Mouse (Mus musculus): ENCODE data around the gene Dab1.

Gene Dab1

GRCm38 (mm10) chr4:104746500-104746899, 1127.3 kb downstream of the Dab1 start:
- DNase-seq (ENCODE audit: low spot score), result no peak

- no peak for DNase-seq (ENCODE audit: low spot score)
These were observed 1134.9 kb downstream of the Dab1 start for GRCm38 (mm10) chr4:104754090-104754489.

GRCm38 (mm10) chr4:104760878-104761624, 1141.9 kb downstream of the Dab1 start:
- DNase-seq (ENCODE audit: low spot score), result no peak

GRCm38 (mm10) chr4:104766065-104766464, 1146.9 kb downstream of the Dab1 start, which contains the start of gene C8b:
Gene C8b, plus strand, starts transcription at chr4:104766317.
- no peak for DNase-seq (ENCODE audit: low spot score)

GRCm38 (mm10) chr4:104768190-104768589, 1149.0 kb downstream of the Dab1 start:
- DNase-seq (ENCODE audit: low spot score), result no peak

GRCm38 (mm10) chr4:104769602-104770001, 1150.4 kb downstream of the Dab1 start:
- DNase-seq (ENCODE audit: low spot score), result no peak

GRCm38 (mm10) chr4:104770331-104770730, 1151.2 kb downstream of the Dab1 start:
- DNase-seq (ENCODE audit: low spot score), result no peak

DNA sequence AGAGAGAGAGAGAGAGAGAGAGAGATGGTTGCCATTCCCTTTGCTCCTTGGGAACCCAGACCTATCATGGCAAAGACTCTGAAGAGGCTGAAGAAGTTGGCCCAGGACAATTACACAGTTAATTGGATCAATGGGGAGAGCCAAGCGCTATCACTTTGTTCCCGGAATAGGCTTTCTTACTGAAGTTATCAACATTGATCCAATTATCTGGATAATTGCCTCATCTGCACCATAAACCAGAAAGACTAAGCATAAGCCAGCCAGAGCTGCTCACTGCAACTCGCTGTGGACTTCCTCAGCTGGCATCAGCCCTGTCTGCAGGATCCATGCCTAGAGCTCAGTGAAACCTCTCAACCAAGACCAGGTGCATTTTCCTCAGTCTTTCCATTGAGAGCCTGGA, 1156.4 kb downstream of the Dab1 start:
- DNase-seq (ENCODE audit: low spot score), result no peak

- no peak for DNase-seq (ENCODE audit: low spot score)
These were observed 1160.3 kb downstream of the Dab1 start for GRCm38 (mm10) chr4:104779460-104779859.

GRCm38 (mm10) chr4:104781441-104781840, 1162.3 kb downstream of the Dab1 start:
- DNase-seq (ENCODE audit: low spot score), result no peak

GRCm38 (mm10) chr4:104782346-104782745, 1163.2 kb downstream of the Dab1 start:
- DNase-seq (ENCODE audit: low spot score), result no peak

DNA sequence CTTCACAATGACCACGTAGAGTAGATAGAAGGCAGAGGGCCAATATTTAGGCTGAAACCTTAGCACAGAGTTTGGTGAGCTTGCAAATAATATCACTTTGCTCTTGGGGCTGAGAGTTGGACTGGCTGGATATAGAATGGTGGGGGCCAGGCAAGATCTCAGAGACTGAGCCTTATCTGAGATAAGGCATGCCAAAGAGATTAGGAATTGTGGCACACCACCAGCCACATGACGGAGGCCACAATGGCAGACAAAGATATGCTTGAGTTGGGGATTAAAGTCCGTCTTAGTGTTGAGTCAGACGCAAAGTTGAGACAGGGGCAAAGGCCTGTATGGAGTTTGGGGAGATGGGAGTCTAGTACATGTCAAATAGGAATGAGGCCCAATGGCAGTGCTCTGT, 1173.0 kb downstream of the Dab1 start:
- DNase-seq (ENCODE audit: low spot score), result no peak
